Mouse (Mus musculus) natural killer cell, adult 2 months (primary cell): ENCODE measurements around the gene Frmpd3.
"Not testable (repeated sequence)": the region's sequence is repeated elsewhere in the genome, so short reads cannot be mapped to it uniquely, and the experiment has no call there.

ENCODE experiments used
- DNase-seq, 2 experiments: peaks; one replicate each; pipeline ENCODE4 v3.0.0; 2022; ENCODE audit warnings: low spot score in 2 of 2

Frmpd3 gene

GRCm38 (mm10) chrX:140341656-140342392 lies at the start of gene Frmpd3:
Gene Frmpd3, plus strand, starts transcription at chrX:140342263.
- no peak for DNase-seq

GRCm38 (mm10) chrX:140303731-140304130 lies 38.3 kb upstream of the Frmpd3 start:
- DNase-seq: no peak

- DNase-seq: no peak
These were observed 36.4 kb upstream of the Frmpd3 start for GRCm38 (mm10) chrX:140305652-140306051.

- DNase-seq: no peak
These were observed 24.1 kb upstream of the Frmpd3 start for GRCm38 (mm10) chrX:140317931-140318330.

- no peak for DNase-seq
These were observed 22.9 kb upstream of the Frmpd3 start for GRCm38 (mm10) chrX:140319131-140319530.

- DNase-seq: not testable (repeated sequence)
These were observed 21.4 kb upstream of the Frmpd3 start for GRCm38 (mm10) chrX:140320671-140321070.

- no peak for DNase-seq
These were observed 515 bp downstream of the Frmpd3 start for GRCm38 (mm10) chrX:140342393-140343163.

GRCm38 (mm10) chrX:140375628-140376027 lies 33.6 kb downstream of the Frmpd3 start:
- no peak for DNase-seq

GRCm38 (mm10) chrX:140399986-140400385 lies 57.9 kb downstream of the Frmpd3 start:
- no peak for DNase-seq

GRCm38 (mm10) chrX:140402904-140403303 lies 60.8 kb downstream of the Frmpd3 start:
- no peak for DNase-seq

- DNase-seq: no peak
These were observed 64.0 kb downstream of the Frmpd3 start for GRCm38 (mm10) chrX:140406079-140406478.

- no peak for DNase-seq
These were observed 64.4 kb downstream of the Frmpd3 start for GRCm38 (mm10) chrX:140406501-140406900.

GRCm38 (mm10) chrX:140407593-140407992 lies 65.5 kb downstream of the Frmpd3 start:
- no peak for DNase-seq

GRCm38 (mm10) chrX:140418467-140418866 lies 76.4 kb downstream of the Frmpd3 start:
- no peak for DNase-seq

GRCm38 (mm10) chrX:140427124-140427523 lies 85.1 kb downstream of the Frmpd3 start:
- DNase-seq: no peak

- DNase-seq: peak in 1 of 2 experiments; percentile 3
These were observed 86.2 kb downstream of the Frmpd3 start for GRCm38 (mm10) chrX:140428252-140428651.

- DNase-seq: no peak
These were observed 87.9 kb downstream of the Frmpd3 start for GRCm38 (mm10) chrX:140429985-140430384.

GRCm38 (mm10) chrX:140430506-140430905 lies 88.4 kb downstream of the Frmpd3 start:
- DNase-seq: no peak

- no peak for DNase-seq
These were observed 89.9 kb downstream of the Frmpd3 start for GRCm38 (mm10) chrX:140431981-140432380.

GRCm38 (mm10) chrX:140432786-140433185 lies 90.7 kb downstream of the Frmpd3 start:
- no peak for DNase-seq

GRCm38 (mm10) chrX:140437906-140438305 lies 95.8 kb downstream of the Frmpd3 start:
- DNase-seq: no peak

GRCm38 (mm10) chrX:140445551-140445950 lies 103.5 kb downstream of the Frmpd3 start:
- DNase-seq: no peak

GRCm38 (mm10) chrX:140450071-140450470 lies 108.0 kb downstream of the Frmpd3 start:
- DNase-seq: no peak
